Mouse (Mus musculus): Measurements from ENCODE around the gene Osbpl7. TPM values are rescaled to one million over a fixed set of nuclear protein-coding genes. Genes with fewer than 3 reads are reported as not detected.
A peak's percentile ranks its signal among the peaks of the same experiment; 100 is the strongest.

Gene Osbpl7
- polyA plus RNA-seq, 1 experiment: 17.7 TPM

- 85% methylated on average over 12 of the region's 12 CpGs for WGBS
Observed at GRCm38 (mm10) chr11:97065538-97066295, 15.3 kb downstream of the Osbpl7 start.

GRCm38 (mm10) chr11:97066656-97067360, 16.4 kb downstream of the Osbpl7 start:
- WGBS: 86% methylated on average over 22 of the region's 22 CpGs
- H3K27ac ChIP-seq (ENCODE audit: control insufficient read depth, insufficient read depth, low read depth, low read length, poor library complexity): no peak overlapping the region
- no peak overlapping the region for H3K4me3 ChIP-seq (replicated peaks; ENCODE audit: control insufficient read depth, low read depth, low read length)
- H3K4me1 ChIP-seq (ENCODE audit: control insufficient read depth, insufficient read depth, low read length): no peaks in the 10 kb centered on the region
- no peak for TF ChIP-seq CTCF (IDR thresholded peaks at IDR 0.05; ENCODE audit: control insufficient read depth, insufficient read depth, low read length)
- no peak for TF ChIP-seq POLR2A (IDR thresholded peaks at IDR 0.05; ENCODE audit: borderline replicate concordance, control insufficient read depth, low read depth, low read length)

More at GRCm38 (mm10) chr11:97065538-97066295, 15.3 kb downstream of the Osbpl7 start:
- Histone ChIP-seq H3K4me1 (ENCODE audit: control insufficient read depth, insufficient read depth, low read length) (no peaks in the 10 kb centered on the region), H3K4me3 (replicated peaks; ENCODE audit: control insufficient read depth, low read depth, low read length) (no peak overlapping the region), H3K27ac (ENCODE audit: control insufficient read depth, insufficient read depth, low read depth, low read length, poor library complexity) (no peak overlapping the region)
- no peak for TF ChIP-seq CTCF (IDR thresholded peaks at IDR 0.05; ENCODE audit: control insufficient read depth, insufficient read depth, low read length)
- no peak for TF ChIP-seq POLR2A (IDR thresholded peaks at IDR 0.05; ENCODE audit: borderline replicate concordance, control insufficient read depth, low read depth, low read length)

GRCm38 (mm10) chr11:97069333-97069732, 18.9 kb downstream of the Osbpl7 start:
- no peak overlapping the region for H3K27ac ChIP-seq (ENCODE audit: control insufficient read depth, insufficient read depth, low read depth, low read length, poor library complexity)
- 83% methylated on average over 1 of the region's 1 CpGs for WGBS
- no peak overlapping the region for H3K4me3 ChIP-seq (replicated peaks; ENCODE audit: control insufficient read depth, low read depth, low read length)
- TF ChIP-seq POLR2A (IDR thresholded peaks at IDR 0.05; ENCODE audit: borderline replicate concordance, control insufficient read depth, low read depth, low read length): no peak
- TF ChIP-seq CTCF (IDR thresholded peaks at IDR 0.05; ENCODE audit: control insufficient read depth, insufficient read depth, low read length): no peak
- no peaks in the 10 kb centered on the region for H3K4me1 ChIP-seq (ENCODE audit: control insufficient read depth, insufficient read depth, low read length)

GRCm38 (mm10) chr11:97069770-97070169, 19.3 kb downstream of the Osbpl7 start:
- WGBS: 71% methylated on average over 2 of the region's 2 CpGs
- Histone ChIP-seq H3K4me3 (replicated peaks; ENCODE audit: control insufficient read depth, low read depth, low read length) (no peak overlapping the region), H3K4me1 (ENCODE audit: control insufficient read depth, insufficient read depth, low read length) (no peaks in the 10 kb centered on the region), H3K27ac (ENCODE audit: control insufficient read depth, insufficient read depth, low read depth, low read length, poor library complexity) (no peak overlapping the region)
- TF ChIP-seq CTCF (IDR thresholded peaks at IDR 0.05; ENCODE audit: control insufficient read depth, insufficient read depth, low read length): no peak
- TF ChIP-seq POLR2A (IDR thresholded peaks at IDR 0.05; ENCODE audit: borderline replicate concordance, control insufficient read depth, low read depth, low read length): no peak

- no peak overlapping the region for H3K27ac ChIP-seq (ENCODE audit: control insufficient read depth, insufficient read depth, low read depth, low read length, poor library complexity)
- no peaks in the 10 kb centered on the region for H3K4me1 ChIP-seq (ENCODE audit: control insufficient read depth, insufficient read depth, low read length)
- TF ChIP-seq CTCF (IDR thresholded peaks at IDR 0.05; ENCODE audit: control insufficient read depth, insufficient read depth, low read length): no peak
- TF ChIP-seq POLR2A (IDR thresholded peaks at IDR 0.05; ENCODE audit: borderline replicate concordance, control insufficient read depth, low read depth, low read length): no peak
- WGBS: 56% methylated on average over 1 of the region's 1 CpGs
- no peak overlapping the region for H3K4me3 ChIP-seq (replicated peaks; ENCODE audit: control insufficient read depth, low read depth, low read length)
Observed at GRCm38 (mm10) chr11:97071129-97071528, 20.7 kb downstream of the Osbpl7 start.

- H3K4me1 ChIP-seq (ENCODE audit: control insufficient read depth, insufficient read depth, low read length): no peaks in the 10 kb centered on the region
- no peak overlapping the region for H3K4me3 ChIP-seq (replicated peaks; ENCODE audit: control insufficient read depth, low read depth, low read length)
- no peak overlapping the region for H3K27ac ChIP-seq (ENCODE audit: control insufficient read depth, insufficient read depth, low read depth, low read length, poor library complexity)
- TF ChIP-seq CTCF (IDR thresholded peaks at IDR 0.05; ENCODE audit: control insufficient read depth, insufficient read depth, low read length) (peak; percentile 18; the same call in 1 of the 2 replicates), POLR2A (IDR thresholded peaks at IDR 0.05; ENCODE audit: borderline replicate concordance, control insufficient read depth, low read depth, low read length) (no peak)
- 28% methylated on average over 3 of the region's 3 CpGs for WGBS
Observed at GRCm38 (mm10) chr11:97072533-97072932, 22.1 kb downstream of the Osbpl7 start.

GRCm38 (mm10) chr11:97074235-97074634, 23.8 kb downstream of the Osbpl7 start:
- Histone ChIP-seq H3K27ac (ENCODE audit: control insufficient read depth, insufficient read depth, low read depth, low read length, poor library complexity) (no peak overlapping the region), H3K4me1 (ENCODE audit: control insufficient read depth, insufficient read depth, low read length) (no peaks in the 10 kb centered on the region), H3K4me3 (replicated peaks; ENCODE audit: control insufficient read depth, low read depth, low read length) (no peak overlapping the region)
- WGBS: 64% methylated on average over 8 of the region's 8 CpGs
- no peak for TF ChIP-seq CTCF (IDR thresholded peaks at IDR 0.05; ENCODE audit: control insufficient read depth, insufficient read depth, low read length)
- no peak for TF ChIP-seq POLR2A (IDR thresholded peaks at IDR 0.05; ENCODE audit: borderline replicate concordance, control insufficient read depth, low read depth, low read length)

GRCm38 (mm10) chr11:97078751-97079150, 28.3 kb downstream of the Osbpl7 start:
- Histone ChIP-seq H3K27ac (ENCODE audit: control insufficient read depth, insufficient read depth, low read depth, low read length, poor library complexity) (no peak overlapping the region), H3K4me3 (replicated peaks; ENCODE audit: control insufficient read depth, low read depth, low read length) (no peak overlapping the region), H3K4me1 (ENCODE audit: control insufficient read depth, insufficient read depth, low read length) (no peaks in the 10 kb centered on the region)
- 46% methylated on average over 4 of the region's 4 CpGs for WGBS
- TF ChIP-seq CTCF (IDR thresholded peaks at IDR 0.05; ENCODE audit: control insufficient read depth, insufficient read depth, low read length): no peak
- TF ChIP-seq POLR2A (IDR thresholded peaks at IDR 0.05; ENCODE audit: borderline replicate concordance, control insufficient read depth, low read depth, low read length): no peak
